Mouse (Mus musculus): ENCODE data around the gene Snd1.
A peak's percentile ranks its signal among the peaks of the same experiment; 100 is the strongest.
"Not testable (repeated sequence)": the region's sequence is repeated elsewhere in the genome, so short reads cannot be mapped to it uniquely, and the experiment has no call there.

Snd1 gene

GRCm38 (mm10) chr6:28905301-28905700 lies 430.4 kb downstream of the Snd1 start:
- DNase-seq (ENCODE audit: low read depth) = no peak

GRCm38 (mm10) chr6:28909866-28910265 lies 434.9 kb downstream of the Snd1 start:
- DNase-seq (ENCODE audit: low read depth) = no peak

- no peak for DNase-seq (ENCODE audit: low read depth)
Measured at GRCm38 (mm10) chr6:28914981-28915380, 440.0 kb downstream of the Snd1 start.

GRCm38 (mm10) chr6:28916630-28917029 lies 441.7 kb downstream of the Snd1 start:
- no peak for DNase-seq (ENCODE audit: low read depth)

- no peak for DNase-seq (ENCODE audit: low read depth)
Measured at GRCm38 (mm10) chr6:28919346-28919745, 444.4 kb downstream of the Snd1 start.

- DNase-seq (ENCODE audit: low read depth) = no peak
Measured at GRCm38 (mm10) chr6:28922371-28922770, 447.4 kb downstream of the Snd1 start.

GRCm38 (mm10) chr6:28923091-28923824 lies 448.3 kb downstream of the Snd1 start:
- DNase-seq (ENCODE audit: low read depth) = no peak

- DNase-seq (ENCODE audit: low read depth) = no peak
Measured at GRCm38 (mm10) chr6:28923837-28924236, 448.9 kb downstream of the Snd1 start.

GRCm38 (mm10) chr6:28927987-28928386 lies 453.0 kb downstream of the Snd1 start:
- not testable (repeated sequence) for DNase-seq (ENCODE audit: low read depth)

GRCm38 (mm10) chr6:28929169-28929803 lies 454.3 kb downstream of the Snd1 start:
- peak; percentile 69 for DNase-seq (ENCODE audit: low read depth)

- no peak for DNase-seq (ENCODE audit: low read depth)
Measured at GRCm38 (mm10) chr6:28931234-28931633, 456.3 kb downstream of the Snd1 start.

- DNase-seq (ENCODE audit: low read depth) = peak; percentile 42
Measured at GRCm38 (mm10) chr6:28931636-28932327, 456.8 kb downstream of the Snd1 start.

- no peak for DNase-seq (ENCODE audit: low read depth)
Measured at GRCm38 (mm10) chr6:28932328-28932937, 457.5 kb downstream of the Snd1 start.

GRCm38 (mm10) chr6:28935736-28936135 lies 460.8 kb downstream of the Snd1 start:
- no peak for DNase-seq (ENCODE audit: low read depth)

- no peak for DNase-seq (ENCODE audit: low read depth)
Measured at GRCm38 (mm10) chr6:28947254-28947653, 472.3 kb downstream of the Snd1 start.

GRCm38 (mm10) chr6:28949269-28949668 lies 474.3 kb downstream of the Snd1 start:
- peak; percentile 66 for DNase-seq (ENCODE audit: low read depth)

GRCm38 (mm10) chr6:28955581-28955980 lies 480.6 kb downstream of the Snd1 start:
- peak; percentile 5 for DNase-seq (ENCODE audit: low read depth)

- DNase-seq (ENCODE audit: low read depth) = no peak
Measured at GRCm38 (mm10) chr6:28957486-28957885, 482.5 kb downstream of the Snd1 start.

- DNase-seq (ENCODE audit: low read depth) = no peak
Measured at GRCm38 (mm10) chr6:28963178-28963577, 488.2 kb downstream of the Snd1 start.

GRCm38 (mm10) chr6:28965264-28965663 lies 490.3 kb downstream of the Snd1 start:
- DNase-seq (ENCODE audit: low read depth) = no peak

- no peak for DNase-seq (ENCODE audit: low read depth)
Measured at GRCm38 (mm10) chr6:28969615-28970014, 494.7 kb downstream of the Snd1 start.

- no peak for DNase-seq (ENCODE audit: low read depth)
Measured at GRCm38 (mm10) chr6:28970711-28971110, 495.8 kb downstream of the Snd1 start.

GRCm38 (mm10) chr6:28974498-28974897 lies 499.6 kb downstream of the Snd1 start:
- no peak for DNase-seq (ENCODE audit: low read depth)
